Mouse (Mus musculus): ENCODE data around the gene Efna4. TPM values are rescaled to one million over a fixed set of nuclear protein-coding genes. Genes with fewer than 3 reads are reported as not detected.

Efna4 gene
- polyA plus RNA-seq, 1 experiment: not detected

DNA sequence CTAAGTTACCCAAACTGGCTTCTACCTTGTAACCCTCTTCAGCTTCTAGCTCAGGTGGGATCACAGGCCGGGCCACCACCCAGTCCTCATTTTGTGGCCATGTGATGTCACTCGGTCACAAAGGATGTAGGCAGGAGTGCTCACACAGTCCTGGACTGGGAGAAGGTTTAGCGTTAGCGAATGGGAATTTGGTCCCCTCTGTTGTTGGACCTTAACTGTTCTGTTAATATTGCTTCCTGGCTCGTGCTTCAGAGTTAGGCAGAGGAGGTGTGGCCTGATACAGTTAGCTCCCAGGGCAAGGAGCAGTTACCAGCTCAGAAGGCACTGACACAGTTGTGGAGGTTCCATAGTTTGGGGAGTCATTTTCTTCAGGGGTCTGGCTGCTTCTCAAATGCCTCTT lies 43.6 kb downstream of the Efna4 start:
- H3K36me3 ChIP-seq (ENCODE audit: control insufficient read depth): no peaks in the 10 kb centered on the region
- no peaks in the 10 kb centered on the region for H3K9me3 ChIP-seq (ENCODE audit: control insufficient read depth, low read length)
- TF ChIP-seq TAL1 (IDR thresholded peaks at IDR 0.05; ENCODE audit: low read length): no peak
- TF ChIP-seq GATA1 (IDR thresholded peaks at IDR 0.05; ENCODE audit: low read length): no peak
- no peaks in the 10 kb centered on the region for H3K4me1 ChIP-seq (ENCODE audit: control insufficient read depth)
- peaks cover 14% of the 10 kb centered on the region for H3K27me3 ChIP-seq (ENCODE audit: control insufficient read depth)
- no peak overlapping the region for H3K4me3 ChIP-seq (replicated peaks)

- H3K36me3 ChIP-seq (ENCODE audit: control insufficient read depth): no peaks in the 10 kb centered on the region
- no peak overlapping the region for H3K4me3 ChIP-seq (replicated peaks)
- H3K27me3 ChIP-seq (ENCODE audit: control insufficient read depth): peaks cover 7% of the 10 kb centered on the region
- no peaks in the 10 kb centered on the region for H3K9me3 ChIP-seq (ENCODE audit: control insufficient read depth, low read length)
- no peaks in the 10 kb centered on the region for H3K4me1 ChIP-seq (ENCODE audit: control insufficient read depth)
- TF ChIP-seq TAL1 (IDR thresholded peaks at IDR 0.05; ENCODE audit: low read length) (no peak), GATA1 (IDR thresholded peaks at IDR 0.05; ENCODE audit: low read length) (no peak)
These were observed 44.4 kb downstream of the Efna4 start for GRCm38 (mm10) chr3:89293247-89293918.

GRCm38 (mm10) chr3:89292303-89292702 lies 45.5 kb downstream of the Efna4 start:
- H3K27me3 ChIP-seq (ENCODE audit: control insufficient read depth): peaks cover 10% of the 10 kb centered on the region
- TF ChIP-seq TAL1 (IDR thresholded peaks at IDR 0.05; ENCODE audit: low read length) (no peak), GATA1 (IDR thresholded peaks at IDR 0.05; ENCODE audit: low read length) (no peak)

GRCm38 (mm10) chr3:89291874-89292273 lies 46.0 kb downstream of the Efna4 start:
- H3K9me3 ChIP-seq (ENCODE audit: control insufficient read depth, low read length): no peaks in the 10 kb centered on the region
- TF ChIP-seq TAL1 (IDR thresholded peaks at IDR 0.05; ENCODE audit: low read length) (no peak), GATA1 (IDR thresholded peaks at IDR 0.05; ENCODE audit: low read length) (no peak)
- no peak overlapping the region for H3K4me3 ChIP-seq (replicated peaks)
- peaks cover 10% of the 10 kb centered on the region for H3K27me3 ChIP-seq (ENCODE audit: control insufficient read depth)
- no peaks in the 10 kb centered on the region for H3K36me3 ChIP-seq (ENCODE audit: control insufficient read depth)
- H3K4me1 ChIP-seq (ENCODE audit: control insufficient read depth): no peaks in the 10 kb centered on the region

More at GRCm38 (mm10) chr3:89292303-89292702, 45.5 kb downstream of the Efna4 start:
- no peaks in the 10 kb centered on the region for H3K9me3 ChIP-seq (ENCODE audit: control insufficient read depth, low read length)
- no peak overlapping the region for H3K4me3 ChIP-seq (replicated peaks)
- no peaks in the 10 kb centered on the region for H3K4me1 ChIP-seq (ENCODE audit: control insufficient read depth)
- H3K36me3 ChIP-seq (ENCODE audit: control insufficient read depth): no peaks in the 10 kb centered on the region

DNA sequence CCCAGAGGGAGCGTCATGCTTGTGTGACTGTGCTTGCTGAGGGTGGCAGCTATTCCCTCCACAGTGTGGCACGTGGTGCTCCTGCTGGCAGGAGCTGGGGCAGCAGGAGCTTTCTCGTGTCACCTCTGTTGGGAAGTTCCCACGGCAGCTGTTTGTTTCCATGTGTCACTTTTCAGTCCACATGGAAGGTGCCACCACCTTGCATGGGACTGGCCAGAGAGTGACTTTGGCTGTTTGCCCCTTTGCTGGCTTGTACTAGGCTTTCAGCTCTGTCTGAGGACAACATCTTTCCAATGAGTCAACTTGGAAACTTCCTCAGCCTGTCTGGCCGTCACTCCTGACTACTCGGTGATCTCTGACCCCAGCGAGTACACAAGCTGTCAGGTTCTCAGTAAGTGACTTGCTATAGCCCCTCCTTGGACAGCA lies 49.3 kb downstream of the Efna4 start:
- Histone ChIP-seq H3K36me3 (ENCODE audit: control insufficient read depth) (no peaks in the 10 kb centered on the region), H3K4me1 (ENCODE audit: control insufficient read depth) (no peaks in the 10 kb centered on the region), H3K9me3 (ENCODE audit: control insufficient read depth, low read length) (no peaks in the 10 kb centered on the region), H3K27me3 (ENCODE audit: control insufficient read depth) (peaks cover 20% of the 10 kb centered on the region), H3K4me3 (replicated peaks) (no peak overlapping the region)
- TF ChIP-seq GATA1 (IDR thresholded peaks at IDR 0.05; ENCODE audit: low read length): no peak
- no peak for TF ChIP-seq TAL1 (IDR thresholded peaks at IDR 0.05; ENCODE audit: low read length)

- H3K4me1 ChIP-seq (ENCODE audit: control insufficient read depth): no peaks in the 10 kb centered on the region
- no peaks in the 10 kb centered on the region for H3K36me3 ChIP-seq (ENCODE audit: control insufficient read depth)
- TF ChIP-seq GATA1 (IDR thresholded peaks at IDR 0.05; ENCODE audit: low read length): no peak
- no peak for TF ChIP-seq TAL1 (IDR thresholded peaks at IDR 0.05; ENCODE audit: low read length)
- no peak overlapping the region for H3K4me3 ChIP-seq (replicated peaks)
- H3K27me3 ChIP-seq (ENCODE audit: control insufficient read depth): peaks cover 26% of the 10 kb centered on the region
- no peaks in the 10 kb centered on the region for H3K9me3 ChIP-seq (ENCODE audit: control insufficient read depth, low read length)
These were observed 50.5 kb downstream of the Efna4 start for GRCm38 (mm10) chr3:89287286-89287685.

DNA sequence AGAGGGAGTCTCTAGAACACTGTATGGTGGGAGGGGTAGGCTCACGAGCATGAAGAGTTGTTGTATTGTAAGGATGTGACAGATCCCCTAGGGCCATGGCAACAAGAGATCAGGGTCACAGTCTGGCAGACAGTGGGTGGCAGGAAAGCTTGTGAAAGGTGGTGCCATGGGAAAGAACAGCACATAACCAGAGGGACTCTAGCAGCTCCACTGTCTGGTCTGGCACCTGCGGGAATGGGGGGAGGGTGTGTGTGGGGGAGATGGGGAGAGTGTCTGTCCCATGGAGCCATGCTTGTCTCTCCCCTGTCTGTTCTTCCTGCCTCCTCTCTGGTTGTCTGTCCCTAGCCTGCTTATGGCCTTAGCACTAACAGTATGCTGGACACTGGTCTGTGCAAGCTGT lies 52.3 kb downstream of the Efna4 start:
- Histone ChIP-seq H3K4me3 (replicated peaks) (no peak overlapping the region), H3K9me3 (ENCODE audit: control insufficient read depth, low read length) (no peaks in the 10 kb centered on the region; the same call in 1 of the 2 replicates), H3K27me3 (ENCODE audit: control insufficient read depth) (peaks cover 44% of the 10 kb centered on the region), H3K4me1 (ENCODE audit: control insufficient read depth) (no peaks in the 10 kb centered on the region; the same call in none of the 2 replicates), H3K36me3 (ENCODE audit: control insufficient read depth) (no peaks in the 10 kb centered on the region)
- no peak for TF ChIP-seq GATA1 (IDR thresholded peaks at IDR 0.05; ENCODE audit: low read length)
- TF ChIP-seq TAL1 (IDR thresholded peaks at IDR 0.05; ENCODE audit: low read length): no peak

DNA sequence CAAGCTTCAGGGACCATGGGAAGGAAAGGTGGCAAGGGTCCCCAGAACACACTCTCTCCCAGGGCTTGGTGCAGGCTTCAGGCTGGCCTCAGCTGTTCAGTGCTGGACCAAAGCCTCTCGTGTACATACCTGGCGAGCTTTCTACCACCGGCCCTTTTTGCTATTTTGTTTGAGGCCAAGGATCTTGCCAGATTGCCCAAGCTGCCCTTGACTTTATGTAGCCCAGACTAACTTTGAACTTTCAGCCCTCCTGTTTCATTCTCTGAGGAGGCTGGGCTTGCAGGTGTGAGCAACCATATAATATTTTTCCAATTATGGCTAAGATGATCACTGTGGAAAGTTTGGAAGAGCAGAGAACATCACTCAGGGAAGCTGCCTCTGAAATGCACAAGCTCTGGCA lies 53.6 kb downstream of the Efna4 start:
- H3K27me3 ChIP-seq (ENCODE audit: control insufficient read depth): peaks cover 57% of the 10 kb centered on the region
- H3K4me1 ChIP-seq (ENCODE audit: control insufficient read depth): peaks cover 5% of the 10 kb centered on the region
- H3K4me3 ChIP-seq (replicated peaks): no peak overlapping the region
- no peaks in the 10 kb centered on the region for H3K36me3 ChIP-seq (ENCODE audit: control insufficient read depth)
- TF ChIP-seq GATA1 (IDR thresholded peaks at IDR 0.05; ENCODE audit: low read length) (no peak), TAL1 (IDR thresholded peaks at IDR 0.05; ENCODE audit: low read length) (no peak)
- H3K9me3 ChIP-seq (ENCODE audit: control insufficient read depth, low read length): no peaks in the 10 kb centered on the region; the same call in 1 of the 2 replicates

Other genes with a start within 250 kb of the Efna4 start
- gene Rusc1, start 244.7 kb downstream of the Efna4 start, polyA plus RNA-seq (2012): 0.34 and 0.49 TPM in 2 replicates
- gene Gm43738, start 236.9 kb downstream of the Efna4 start, polyA plus RNA-seq (2012): 0.09 TPM in 1 of 2 replicates, not detected in the other
- gene Fdps, start 236.1 kb downstream of the Efna4 start, polyA plus RNA-seq (2012): 1.1 and 1.3 TPM in 2 replicates
- 50.9 and 55.5 TPM in 2 replicates for gene Pklr, start 201.9 kb downstream of the Efna4 start, polyA plus RNA-seq (2012)
- gene Hcn3, start 177.8 kb downstream of the Efna4 start, polyA plus RNA-seq (2012): 0.02 TPM in 2 replicates
- 2.4 and 3.0 TPM in 2 replicates for gene Clk2, start 173.2 kb downstream of the Efna4 start, polyA plus RNA-seq (2012)
- 18.8 and 19.5 TPM in 2 replicates for gene Scamp3, start 160.6 kb downstream of the Efna4 start, polyA plus RNA-seq (2012)
- gene Fam189b, start 154.9 kb downstream of the Efna4 start, polyA plus RNA-seq (2012): 0.60 and 0.84 TPM in 2 replicates
- 0.40 and 0.57 TPM in 2 replicates for gene Gba, start 135.1 kb downstream of the Efna4 start, polyA plus RNA-seq (2012)
- 0.03 and 0.04 TPM in 2 replicates for gene Thbs3, start 122.8 kb downstream of the Efna4 start, polyA plus RNA-seq (2012)
- gene Mtx1, start 110.9 kb downstream of the Efna4 start, polyA plus RNA-seq (2012): 29.8 and 31.7 TPM in 2 replicates
- gene Muc1, start 109.0 kb downstream of the Efna4 start, polyA plus RNA-seq (2012): not detected in 2 replicates
- 4.0 and 4.8 TPM in 2 replicates for gene Krtcap2, start 92.1 kb downstream of the Efna4 start, polyA plus RNA-seq (2012)
- gene Trim46, start 91.7 kb downstream of the Efna4 start, polyA plus RNA-seq (2012): 0.02 TPM in 1 of 2 replicates, not detected in the other
- 25.2 and 26.1 TPM in 2 replicates for gene Dpm3, start 78.7 kb downstream of the Efna4 start, polyA plus RNA-seq (2012)
- 0.07 and 0.18 TPM in 2 replicates for gene Slc50a1, start 67.5 kb downstream of the Efna4 start, polyA plus RNA-seq (2012)
- gene Efna1, start 56.9 kb downstream of the Efna4 start, polyA plus RNA-seq (2012): 0.03 and 0.04 TPM in 2 replicates
- gene Efna3, start 15.1 kb downstream of the Efna4 start, polyA plus RNA-seq (2012): not detected in 2 replicates
- gene Adam15, start 12.0 kb upstream of the Efna4 start, polyA plus RNA-seq (2012): 0.50 and 0.70 TPM in 2 replicates
- not detected in 2 replicates for gene Dcst2, start 23.9 kb upstream of the Efna4 start, polyA plus RNA-seq (2012)
- 0.10 TPM in 1 of 2 replicates, not detected in the other for gene Dcst1, start 27.2 kb upstream of the Efna4 start, polyA plus RNA-seq (2012)
- 0.38 and 0.46 TPM in 2 replicates for gene Zbtb7b, start 56.7 kb upstream of the Efna4 start, polyA plus RNA-seq (2012)
- 0.04 TPM in 1 of 2 replicates, not detected in the other for gene Lenep, start 64.8 kb upstream of the Efna4 start, polyA plus RNA-seq (2012)
- gene Flad1, start 73.8 kb upstream of the Efna4 start, polyA plus RNA-seq (2012): 1.3 and 1.6 TPM in 2 replicates
- 6.9 and 7.4 TPM in 2 replicates for gene Cks1b, start 80.4 kb upstream of the Efna4 start, polyA plus RNA-seq (2012)
- gene Shc1, start 80.4 kb upstream of the Efna4 start, polyA plus RNA-seq (2012): 11.4 and 12.7 TPM in 2 replicates
- 5.9 TPM in 2 replicates for gene Pygo2, start 92.2 kb upstream of the Efna4 start, polyA plus RNA-seq (2012)
- gene Pbxip1, start 98.7 kb upstream of the Efna4 start, polyA plus RNA-seq (2012): 0.13 and 0.21 TPM in 2 replicates
- gene Pmvk, start 116.5 kb upstream of the Efna4 start, polyA plus RNA-seq (2012): 1.3 and 1.4 TPM in 2 replicates
- gene Kcnn3, start 182.1 kb upstream of the Efna4 start, polyA plus RNA-seq (2012): 0.02 TPM in 1 of 2 replicates, not detected in the other